Mouse (Mus musculus) hindbrain, embryonic 10.5 days (tissue): ENCODE measurements at regions not wholly inside any gene's neighbourhood (a gene's known extent, or its start where the extent isn't known, plus 50 kb on each side); places are given as distances from the start of the nearest gene placed in this dataset.

Experiments used
- DNase-seq: peaks from one replicate; pipeline ENCODE4 v3.0.0-alpha.2; 2017; ENCODE audit warnings: low spot score
- H3K27ac ChIP-seq: fragments of 300-500 bp; sonication (generic); 2 replicates; pipeline ENCODE4 v1.5.1; 2016; ENCODE audit warnings: mild to moderate bottlenecking, moderate library complexity
- H3K27me3 ChIP-seq: fragments of 300-500 bp; sonication (generic); 2 replicates; pipeline ENCODE4 v1.6.1; 2016; ENCODE audit warnings: mild to moderate bottlenecking; ENCODE audit not compliant: poor library complexity, insufficient read depth, severe bottlenecking
- H3K36me3 ChIP-seq: fragments of 300-500 bp; sonication (generic); 2 replicates; pipeline ENCODE4 v1.6.1; 2016; ENCODE audit warnings: mild to moderate bottlenecking, moderate library complexity
- H3K4me1 ChIP-seq: fragments of 300-500 bp; sonication (generic); replicated peaks from 2 replicates; pipeline ENCODE4 v1.6.1; 2016; ENCODE audit warnings: mild to moderate bottlenecking
- H3K4me3 ChIP-seq: fragments of 300-500 bp; sonication (generic); 2 replicates; pipeline ENCODE4 v1.5.1; 2016; ENCODE audit warnings: mild to moderate bottlenecking, moderate library complexity
- H3K9me3 ChIP-seq: fragments of 300-500 bp; sonication (generic); 2 replicates; pipeline ENCODE4 v1.6.1; 2016; ENCODE audit warnings: mild to moderate bottlenecking, moderate library complexity
- WGBS: fragments of 180-500 bp; shearing (Covaris S2); methylation state at CpG from one replicate; pipeline ENCODE4 v1.1.7; 2016; 5-methylcytosine and 5-hydroxymethylcytosine counted together

- Histone ChIP-seq H3K4me3 (no peak overlapping the region), H3K27ac (no peak overlapping the region), H3K27me3 (no peaks in the 10 kb centered on the region), H3K4me1 (no peaks in the 10 kb centered on the region), H3K36me3 (no peaks in the 10 kb centered on the region), H3K9me3 (no peaks in the 10 kb centered on the region)
- DNase-seq = no peak
- WGBS = 62% methylated on average over 2 of the region's 2 CpGs
These were observed 175.2 kb upstream of the Cdh8 start for GRCm38 (mm10) chr8:99591308-99592004.

GRCm38 (mm10) chr8:99544102-99544501 lies 127.8 kb upstream of the Cdh8 start:
- no peak overlapping the region for H3K27ac ChIP-seq
- 69% methylated on average over 1 of the region's 1 CpGs for WGBS

DNA sequence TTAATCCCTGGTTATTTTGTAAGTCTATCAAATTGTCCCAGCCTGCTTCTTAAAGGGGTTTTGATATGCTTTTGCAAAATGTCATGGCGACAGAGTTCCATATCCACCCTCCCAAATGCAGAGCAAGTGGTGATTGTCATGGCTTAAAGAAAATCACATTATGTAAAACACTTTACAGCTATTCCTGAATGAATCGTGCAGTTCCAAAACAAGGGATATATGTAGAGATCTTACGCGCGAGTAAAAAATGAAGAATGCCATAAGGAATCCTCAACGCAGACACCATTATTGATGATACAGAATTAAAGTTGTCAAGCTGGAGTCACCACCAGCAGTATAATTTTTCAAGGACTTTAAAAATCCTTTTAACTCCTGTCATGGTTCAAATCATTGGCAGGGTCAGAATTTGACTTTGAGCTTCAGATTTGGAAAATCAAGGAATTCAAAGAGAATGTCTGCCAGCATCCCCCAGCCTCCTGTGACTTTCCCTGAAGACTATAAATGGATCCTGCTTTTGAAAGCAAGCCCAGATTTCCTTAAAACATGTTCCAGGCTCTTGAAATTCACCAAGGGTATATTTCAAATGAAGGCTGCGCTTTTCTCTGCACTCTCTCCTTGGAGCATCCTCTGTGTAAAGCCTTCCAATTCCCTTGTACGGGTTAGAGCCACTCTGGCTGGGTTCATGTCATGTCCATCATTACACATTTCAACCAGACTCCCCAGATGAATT lies 116.6 kb upstream of the Cdh8 start:
- Histone ChIP-seq H3K36me3 (no peaks in the 10 kb centered on the region), H3K4me1 (no peaks in the 10 kb centered on the region), H3K9me3 (no peaks in the 10 kb centered on the region), H3K4me3 (no peak overlapping the region), H3K27me3 (no peaks in the 10 kb centered on the region), H3K27ac (no peak overlapping the region)
- WGBS = 92% methylated on average over 8 of the region's 8 CpGs
- no peak for DNase-seq

More at GRCm38 (mm10) chr8:99544102-99544501, 127.8 kb upstream of the Cdh8 start:
- Histone ChIP-seq H3K36me3 (no peaks in the 10 kb centered on the region), H3K4me3 (no peak overlapping the region), H3K27me3 (no peaks in the 10 kb centered on the region), H3K9me3 (no peaks in the 10 kb centered on the region), H3K4me1 (no peaks in the 10 kb centered on the region)
- no peak for DNase-seq

- WGBS = 93% methylated on average over 3 of the region's 3 CpGs
- Histone ChIP-seq H3K27ac (no peak overlapping the region), H3K36me3 (no peaks in the 10 kb centered on the region), H3K4me3 (no peak overlapping the region), H3K4me1 (no peaks in the 10 kb centered on the region), H3K9me3 (no peaks in the 10 kb centered on the region), H3K27me3 (no peaks in the 10 kb centered on the region)
- DNase-seq = no peak
These were observed 85.8 kb upstream of the Cdh8 start for GRCm38 (mm10) chr8:99502055-99502454.
